Mouse (Mus musculus) stomach, embryonic 14.5 days (tissue): ENCODE results near the gene Wnt9a. TPM values are rescaled to one million over a fixed set of nuclear protein-coding genes. Genes with fewer than 3 reads are reported as not detected.

Source experiments
- ATAC-seq: fragments of 200-750 bp; cut with Nextera tagmentation; 2 replicates; pipeline ENCODE4 v1.8.0; 2017; ENCODE audit warnings: low read depth, moderate TSS enrichment; ENCODE audit not compliant: insufficient number of reproducible peaks, insufficient read depth, low FRiP score
- H3K27ac ChIP-seq: fragments of 300-500 bp; sonication (generic); 2 replicates; pipeline ENCODE4 v1.5.1; 2014; ENCODE audit warnings: mild to moderate bottlenecking, low read length, moderate library complexity, mixed read lengths
- H3K27me3 ChIP-seq: fragments of 300-500 bp; sonication (generic); 2 replicates; pipeline ENCODE4 v1.6.1; 2014; ENCODE audit warnings: low read length, control low read depth, mixed read lengths; ENCODE audit not compliant: control insufficient read depth, insufficient read depth
- H3K36me3 ChIP-seq: fragments of 300-500 bp; sonication (generic); 2 replicates; pipeline ENCODE4 v1.6.1; 2014; ENCODE audit warnings: mild to moderate bottlenecking, control low read depth, low read length, moderate library complexity, mixed read lengths; ENCODE audit not compliant: control insufficient read depth, insufficient read depth
- H3K4me1 ChIP-seq: fragments of 300-500 bp; sonication (generic); 2 replicates; pipeline ENCODE4 v1.6.1; 2014; ENCODE audit warnings: low read length, control low read depth, mixed read lengths; ENCODE audit not compliant: control insufficient read depth, insufficient read depth
- H3K4me2 ChIP-seq: fragments of 300-500 bp; sonication (generic); replicated peaks from 2 replicates; pipeline ENCODE4 v1.6.1; 2014; ENCODE audit warnings: low read depth, low read length, control low read depth
- H3K4me3 ChIP-seq: fragments of 300-500 bp; sonication (generic); 2 replicates; pipeline ENCODE4 v1.5.1; 2014; ENCODE audit warnings: low read depth, low read length, control low read depth
- H3K9ac ChIP-seq: fragments of 300-500 bp; sonication (generic); replicated peaks from 2 replicates; pipeline ENCODE4 v1.6.1; 2014; ENCODE audit warnings: low read depth, mild to moderate bottlenecking, control low read depth, low read length, moderate library complexity, mixed read lengths
- H3K9me3 ChIP-seq: fragments of 300-500 bp; sonication (generic); 2 replicates; pipeline ENCODE4 v1.6.1; 2016; ENCODE audit warnings: low read depth, low read length, control low read depth; ENCODE audit not compliant: control insufficient read depth
- WGBS: fragments of 180-500 bp; shearing (Covaris S2); extraction: QIAGEN DNeasy Blood & Tissue Kit; methylation state at CpG from one replicate; pipeline ENCODE4 v1.1.7; 2014; 5-methylcytosine and 5-hydroxymethylcytosine counted together
- polyA plus RNA-seq: library from polyadenylated mRNA; unstranded; fragments of >200 nt; fragmentation: Nextera tagmentation; extraction: Ambion mirVana; gene quantifications from 2 replicates; pipeline ENCODE4 v1.2.1, GENCODE M21; 2014

Gene Wnt9a
- polyA plus RNA-seq, 1 experiment from 2014 or later = 3.1 TPM

DNA sequence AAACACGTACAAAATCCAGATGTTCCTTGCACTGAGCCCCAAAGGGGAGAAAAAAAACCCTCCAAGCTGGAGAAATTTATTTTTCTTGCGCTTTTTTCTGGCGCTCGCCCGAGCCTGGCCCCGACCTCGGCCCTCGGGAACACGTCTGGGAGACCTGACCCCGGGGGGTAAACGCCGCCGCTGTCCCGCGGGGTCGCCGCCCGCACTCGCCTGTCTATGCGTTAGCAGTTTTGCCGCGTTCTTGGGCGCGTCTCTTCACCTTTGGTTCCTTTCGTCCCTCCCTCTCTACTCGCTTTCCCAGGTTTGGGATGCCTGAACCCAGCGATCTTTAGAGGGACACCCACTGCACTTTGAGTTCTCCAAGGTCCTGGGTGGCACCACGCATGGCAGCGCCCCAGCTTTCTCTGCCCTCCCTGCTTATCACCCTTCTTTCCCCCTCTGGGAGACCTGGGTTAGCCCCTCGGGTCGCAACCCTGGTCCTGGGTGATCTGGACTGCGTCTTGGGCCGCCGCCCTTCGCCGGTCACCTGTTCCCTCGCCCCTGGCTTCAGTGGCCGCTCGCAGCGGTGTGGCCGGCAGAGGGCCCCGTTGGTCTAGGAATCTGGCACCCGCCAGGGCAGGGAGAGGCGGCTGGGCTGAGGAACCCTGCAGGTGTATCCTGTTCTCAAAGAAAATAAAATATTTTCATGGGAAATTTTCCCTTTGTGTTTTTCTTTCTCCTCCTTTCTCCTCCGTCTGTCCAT lies 865 bp downstream of the Wnt9a start:
- Histone ChIP-seq H3K27ac (no peak overlapping the region), H3K27me3 (0 out of 2 replicates have a peak, but pooled peaks cover 11% of the 10 kb centered on the region), H3K36me3 (no peaks in the 10 kb centered on the region), H3K4me3 (peak overlapping the region; percentile 56), H3K4me2 (peak overlapping the region; percentile 93), H3K4me1 (peaks cover 40% of the 10 kb centered on the region; the same call in 1 of the 2 replicates), H3K9ac (peak overlapping the region; percentile 65; the same call in 1 of the 2 replicates), H3K9me3 (no peaks in the 10 kb centered on the region)
- 2% methylated on average over 45 of the region's 45 CpGs for WGBS
- peak; percentile 46 for ATAC-seq

DNA sequence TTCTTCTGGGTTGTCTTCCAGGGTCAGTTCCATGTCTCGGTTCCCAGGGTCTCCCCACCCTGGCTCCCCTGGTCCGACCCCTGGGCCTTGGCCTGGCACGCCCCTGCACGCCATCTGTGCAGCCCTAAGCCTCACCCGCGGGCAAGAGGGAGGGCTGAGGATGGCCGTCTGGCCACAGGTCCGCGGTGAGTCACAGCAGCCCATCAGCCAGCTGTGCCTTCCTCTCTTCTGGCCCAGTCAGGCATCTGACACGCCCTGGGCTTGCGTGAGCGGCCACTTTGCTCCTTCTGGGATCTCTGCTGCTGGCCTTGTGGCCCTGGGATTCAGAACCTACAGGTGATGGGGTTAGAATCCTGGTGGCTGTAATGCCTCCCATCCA lies 1.4 kb downstream of the Wnt9a start:
- Histone ChIP-seq H3K4me2 (peak overlapping the region; percentile 93), H3K9ac (no peak overlapping the region), H3K27me3 (0 out of 2 replicates have a peak, but pooled peaks cover 11% of the 10 kb centered on the region), H3K4me3 (peak overlapping the region; percentile 56; the same call in 1 of the 2 replicates), H3K27ac (no peak overlapping the region; the same call in 1 of the 2 replicates), H3K36me3 (no peaks in the 10 kb centered on the region), H3K9me3 (no peaks in the 10 kb centered on the region), H3K4me1 (peaks cover 44% of the 10 kb centered on the region; the same call in 1 of the 2 replicates)
- WGBS = 27% methylated on average over 12 of the region's 12 CpGs
- ATAC-seq = no peak; the same call in 1 of the 2 replicates

DNA sequence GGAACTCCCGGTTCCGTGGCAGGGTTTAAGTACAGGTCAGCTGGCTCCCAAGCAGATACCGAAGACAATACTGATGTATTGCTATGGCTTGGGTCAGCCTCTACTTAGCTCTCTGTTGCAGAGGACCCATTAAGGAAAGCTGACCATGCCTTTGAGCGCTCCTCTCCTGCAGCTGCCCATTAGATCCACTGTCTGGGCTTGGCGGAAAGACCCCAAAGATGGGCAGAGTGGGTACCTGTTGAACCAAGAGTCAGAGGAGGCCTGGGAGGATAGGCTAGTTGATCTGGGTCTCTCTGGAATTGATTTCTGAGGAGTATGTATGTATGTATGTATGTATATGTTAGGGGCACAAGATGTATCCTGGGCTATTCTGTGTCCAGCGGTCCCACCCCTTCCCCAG lies 1.9 kb downstream of the Wnt9a start:
- Histone ChIP-seq H3K27ac (peak overlapping the region; percentile 81; the same call in 1 of the 2 replicates), H3K9me3 (no peaks in the 10 kb centered on the region), H3K4me1 (peaks cover 49% of the 10 kb centered on the region; the same call in 1 of the 2 replicates), H3K9ac (no peak overlapping the region), H3K4me3 (no peak overlapping the region), H3K4me2 (peak overlapping the region; percentile 93; the same call in 1 of the 2 replicates), H3K27me3 (0 out of 2 replicates have a peak, but pooled peaks cover 11% of the 10 kb centered on the region), H3K36me3 (no peaks in the 10 kb centered on the region)
- 42% methylated on average over 6 of the region's 6 CpGs for WGBS
- no peak for ATAC-seq

DNA sequence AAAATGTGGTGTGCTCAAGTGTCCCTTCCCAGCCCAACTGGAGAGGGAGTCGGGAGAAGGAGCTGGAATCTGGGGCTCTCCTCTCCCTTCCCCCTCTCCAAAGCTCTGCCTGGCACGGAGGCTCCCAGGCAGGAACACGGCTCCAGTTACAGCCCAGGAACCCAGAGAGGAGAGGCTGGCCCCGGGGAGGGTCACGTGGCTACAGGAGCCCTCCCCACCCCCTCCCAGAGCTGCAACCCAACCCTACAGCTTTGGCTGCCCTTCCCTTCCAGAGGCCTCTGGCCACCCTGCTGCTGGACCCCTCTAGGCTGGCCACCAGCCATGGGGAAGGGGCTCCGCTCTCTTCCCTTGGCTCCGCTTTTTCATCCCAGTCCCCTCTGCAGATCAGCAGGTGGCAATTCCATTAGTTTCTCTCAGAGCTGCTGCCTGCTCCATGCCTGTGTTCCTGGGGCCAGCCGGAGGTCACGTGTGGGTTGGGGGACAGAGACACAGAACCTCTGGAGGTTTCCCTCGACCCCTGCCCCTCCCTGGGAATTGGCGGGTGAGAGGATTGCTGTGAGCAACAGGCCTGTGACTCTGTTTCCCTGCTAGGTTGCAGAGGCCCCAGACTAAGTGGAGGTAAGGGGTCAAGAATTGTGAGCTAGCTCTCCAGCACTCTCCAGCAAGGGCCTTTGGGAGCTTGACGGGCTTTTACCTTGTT lies 2.5 kb downstream of the Wnt9a start:
- peak overlapping the region; percentile 93 for H3K4me2 ChIP-seq
- H3K4me1 ChIP-seq = peaks cover 55% of the 10 kb centered on the region; the same call in 1 of the 2 replicates
- ATAC-seq = peak; percentile 76
- no peaks in the 10 kb centered on the region for H3K9me3 ChIP-seq
- H3K9ac ChIP-seq = no peak overlapping the region
- H3K36me3 ChIP-seq = no peaks in the 10 kb centered on the region
- peak overlapping the region; percentile 81 for H3K27ac ChIP-seq
- H3K4me3 ChIP-seq = 0 out of 2 replicates have a peak overlapping the region, but pooled peaks have one; percentile 2
- 0 out of 2 replicates have a peak, but pooled peaks cover 5% of the 10 kb centered on the region for H3K27me3 ChIP-seq
- WGBS = 10% methylated on average over 12 of the region's 12 CpGs

DNA sequence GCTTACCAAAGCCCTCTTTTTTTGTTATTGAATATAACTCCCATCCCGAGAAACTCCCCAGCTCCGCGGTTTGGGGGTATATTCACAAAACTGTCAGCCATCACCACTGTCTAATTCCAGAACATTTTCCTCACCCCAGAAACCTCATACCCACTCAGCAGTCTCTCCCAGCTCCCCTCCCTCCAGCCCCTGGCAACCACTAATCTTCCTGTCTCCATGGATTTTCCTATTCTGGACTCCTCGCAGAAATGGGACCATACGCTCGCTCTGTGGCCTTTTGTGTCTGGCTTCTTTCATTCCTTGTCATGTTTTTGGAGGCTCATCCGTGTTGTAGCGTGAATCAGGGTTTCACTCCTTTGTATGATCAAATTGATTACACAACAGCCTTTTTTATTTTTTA lies 3.2 kb downstream of the Wnt9a start:
- Histone ChIP-seq H3K4me2 (peak overlapping the region; percentile 93; the same call in 1 of the 2 replicates), H3K36me3 (no peaks in the 10 kb centered on the region), H3K9me3 (no peaks in the 10 kb centered on the region), H3K27ac (peak overlapping the region; percentile 81), H3K4me3 (no peak overlapping the region), H3K27me3 (0 out of 2 replicates have a peak, but pooled peaks cover 3% of the 10 kb centered on the region), H3K4me1 (peaks cover 61% of the 10 kb centered on the region; the same call in 1 of the 2 replicates), H3K9ac (no peak overlapping the region)
- WGBS = 46% methylated on average over 8 of the region's 8 CpGs
- ATAC-seq = no peak

DNA sequence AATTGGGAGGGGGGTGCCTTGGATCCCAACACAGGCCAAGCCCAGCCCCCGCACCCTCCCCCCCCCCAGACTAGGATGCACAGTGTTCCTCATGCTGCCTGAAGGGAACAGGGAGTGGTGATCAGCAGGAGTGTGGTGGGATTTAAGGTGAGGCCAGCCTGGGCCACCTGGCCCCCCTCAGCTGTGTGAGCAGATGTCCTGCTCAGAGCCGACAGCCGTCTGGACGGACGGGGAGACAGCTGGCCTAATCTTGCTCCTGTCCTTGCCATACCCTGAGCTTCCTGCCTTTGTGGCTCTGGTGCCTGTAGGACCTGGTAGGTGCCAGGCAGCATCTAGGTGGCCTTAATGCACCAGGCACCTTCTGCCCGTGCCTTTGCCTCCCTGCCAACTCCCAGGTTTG lies 5.3 kb downstream of the Wnt9a start:
- WGBS = 62% methylated on average over 6 of the region's 6 CpGs
- Histone ChIP-seq H3K9me3 (no peaks in the 10 kb centered on the region), H3K27ac (no peak overlapping the region), H3K36me3 (no peaks in the 10 kb centered on the region), H3K4me2 (no peak overlapping the region), H3K27me3 (no peaks in the 10 kb centered on the region), H3K4me1 (peaks cover 58% of the 10 kb centered on the region; the same call in 1 of the 2 replicates), H3K9ac (no peak overlapping the region), H3K4me3 (no peak overlapping the region)
- ATAC-seq = no peak

DNA sequence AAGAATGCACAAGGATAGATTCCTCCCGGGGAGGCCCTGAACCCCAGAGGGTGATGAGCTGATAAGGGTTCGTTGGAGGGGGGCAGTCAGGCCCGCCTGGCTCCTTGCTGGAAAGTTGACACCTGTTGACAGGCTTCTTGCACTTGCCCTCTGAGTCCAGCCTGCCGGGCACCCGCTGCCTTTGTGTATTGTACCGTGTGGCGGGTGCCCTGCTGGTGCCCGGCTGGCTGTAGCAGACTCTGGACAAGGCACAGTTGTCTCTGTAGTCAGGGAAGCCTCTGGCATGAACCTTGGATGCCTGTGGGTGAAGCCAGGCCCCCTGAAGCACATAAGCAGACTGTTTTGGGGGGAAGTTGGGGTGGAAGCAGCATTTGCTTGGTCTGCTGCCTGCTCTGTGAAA lies 5.8 kb downstream of the Wnt9a start:
- WGBS = 37% methylated on average over 8 of the region's 8 CpGs
- H3K36me3 ChIP-seq = no peaks in the 10 kb centered on the region
- no peak overlapping the region for H3K9ac ChIP-seq
- no peak overlapping the region for H3K4me2 ChIP-seq
- peaks cover 56% of the 10 kb centered on the region; the same call in 1 of the 2 replicates for H3K4me1 ChIP-seq
- H3K27me3 ChIP-seq = no peaks in the 10 kb centered on the region
- no peaks in the 10 kb centered on the region for H3K9me3 ChIP-seq
- no peak for ATAC-seq
- H3K4me3 ChIP-seq = no peak overlapping the region
- no peak overlapping the region for H3K27ac ChIP-seq

DNA sequence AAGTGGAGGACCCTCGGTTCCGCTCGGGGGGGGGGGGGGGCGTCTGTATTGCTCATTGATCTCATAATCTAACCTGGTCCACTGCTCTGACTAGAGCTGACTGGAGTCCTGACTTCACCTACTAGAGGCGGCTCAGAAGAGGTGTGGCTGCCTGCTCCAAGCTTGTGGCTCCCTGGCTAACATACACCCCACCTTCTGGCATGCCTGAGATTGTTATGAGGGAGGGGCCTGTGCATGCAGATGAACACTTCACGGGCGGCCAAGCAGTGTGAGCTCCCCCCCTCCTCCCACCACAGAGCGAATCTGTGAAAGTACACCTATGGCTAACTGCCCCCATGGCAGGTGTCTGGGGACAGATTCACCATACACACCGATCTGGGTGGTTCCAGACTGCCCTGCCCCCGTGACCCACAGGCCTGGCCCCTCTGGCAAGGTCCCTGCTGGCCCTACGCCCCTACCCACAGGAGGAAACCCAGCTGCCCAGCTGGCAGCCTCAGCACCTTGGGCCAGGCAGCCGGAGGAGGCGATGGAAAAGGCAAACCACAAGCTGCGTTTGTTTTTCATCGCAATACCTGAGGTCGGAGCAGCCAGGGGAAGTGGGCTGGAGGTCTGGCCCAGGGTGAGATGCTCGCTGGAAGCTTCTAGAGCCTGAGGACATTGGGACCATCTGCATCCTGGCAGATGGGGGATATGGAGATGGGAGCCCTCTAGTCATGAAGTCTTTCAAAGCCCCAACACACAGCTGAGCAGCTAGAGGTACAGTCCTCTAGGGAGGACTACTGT lies 6.5 kb downstream of the Wnt9a start:
- Histone ChIP-seq H3K9me3 (no peaks in the 10 kb centered on the region), H3K4me2 (no peak overlapping the region), H3K36me3 (no peaks in the 10 kb centered on the region), H3K4me3 (no peak overlapping the region), H3K9ac (no peak overlapping the region), H3K27ac (no peak overlapping the region), H3K4me1 (peaks cover 51% of the 10 kb centered on the region; the same call in 1 of the 2 replicates), H3K27me3 (no peaks in the 10 kb centered on the region)
- 49% methylated on average over 16 of the region's 17 CpGs for WGBS
- ATAC-seq = no peak
